Comparison of ENCODE assay signal across 8 mouse cellular contexts in genomic region chr11:69999666-70000065, GRCm38 (mm10). TPM values are rescaled to one million over a fixed set of nuclear protein-coding genes. Genes with fewer than 3 reads are reported as not detected.
DNase-seq lines count a peak whose midpoint lies in the region; ATAC-seq and TF ChIP-seq lines count a peak whose summit lies in the region.

No protein-coding gene starts in this region.

- intact Hi-C loops in left cerebral cortex, postnatal 36 days (cut with DNase I) = loop anchor here (2.0 kb wide), 1 partner anchor 15 kb away; the partner anchor contains the start of gene Acadvl

- TF ChIP-seq EP300 in lung, postnatal 0 days (IDR thresholded peaks at IDR 0.05) = no peak

- no peaks in the 10 kb centered on the region for H3K9me3 ChIP-seq in lung, postnatal 0 days (ENCODE audit: low read length)
- H3K9me3 ChIP-seq in limb, embryonic 12.5 days = no peaks in the 10 kb centered on the region
- H3K9me3 ChIP-seq in stomach, embryonic 14.5 days (ENCODE audit: control insufficient read depth, low read depth, low read length) = no peaks in the 10 kb centered on the region

- H3K9ac ChIP-seq in lung, postnatal 0 days (replicated peaks; ENCODE audit: low read depth) = no peak overlapping the region
- H3K9ac ChIP-seq in limb, embryonic 12.5 days (replicated peaks) = no peak overlapping the region
- no peak overlapping the region for H3K9ac ChIP-seq in stomach, embryonic 14.5 days (replicated peaks; ENCODE audit: low read depth, low read length)

- H3K36me3 ChIP-seq in lung, postnatal 0 days (ENCODE audit: insufficient read depth, low read length) = peaks cover 15% of the 10 kb centered on the region; the same call in 1 of the 2 replicates
- peaks cover 34% of the 10 kb centered on the region for H3K36me3 ChIP-seq in limb, embryonic 12.5 days
- H3K36me3 ChIP-seq in stomach, embryonic 14.5 days (ENCODE audit: control insufficient read depth, insufficient read depth, low read length) = peaks cover 26% of the 10 kb centered on the region

- WGBS in lung, postnatal 0 days = 71% methylated on average over 8 of the region's 8 CpGs
- WGBS in limb, embryonic 12.5 days = 70% methylated on average over 8 of the region's 8 CpGs
- WGBS in stomach, embryonic 14.5 days = 79% methylated on average over 8 of the region's 8 CpGs

- DNase-seq in CD4-positive, CD25-positive, alpha-beta regulatory T cell, adult 2 months (ENCODE audit: low read depth, low spot score) = peak; percentile 55
- no peak for DNase-seq in lung, postnatal 0 days (ENCODE audit: low spot score)
- DNase-seq in lung, postnatal 25 days (ENCODE audit: low spot score) = no peak
- DNase-seq in retina, embryonic 14.5 days (ENCODE audit: low spot score) = no peak
- no peak for DNase-seq in left cerebral cortex, postnatal 36 days (ENCODE audit: low spot score in 2 of 2)

- peaks cover 16% of the 10 kb centered on the region for H3K4me1 ChIP-seq in lung, postnatal 0 days (ENCODE audit: insufficient read depth, low read depth, low read length)
- H3K4me1 ChIP-seq in limb, embryonic 12.5 days (replicated peaks) = peaks cover 49% of the 10 kb centered on the region
- peaks cover 23% of the 10 kb centered on the region for H3K4me1 ChIP-seq in stomach, embryonic 14.5 days (ENCODE audit: control insufficient read depth, insufficient read depth, low read length)

- no peak for TF ChIP-seq CTCF in lung, postnatal 0 days (IDR thresholded peaks at IDR 0.05)

- peak overlapping the region; percentile 6; the same call in 1 of the 2 replicates for H3K27ac ChIP-seq in lung, postnatal 0 days (ENCODE audit: low read length)
- peak overlapping the region; percentile 97; the same call in 1 of the 2 replicates for H3K27ac ChIP-seq in limb, embryonic 12.5 days
- H3K27ac ChIP-seq in stomach, embryonic 14.5 days (ENCODE audit: low read length) = peak overlapping the region; percentile 97; the same call in 1 of the 2 replicates

- H3K4me3 ChIP-seq in lung, postnatal 0 days (ENCODE audit: low read depth, low read length) = no peak overlapping the region
- peak overlapping the region; percentile 77 for H3K4me3 ChIP-seq in limb, embryonic 12.5 days (replicated peaks)
- no peak overlapping the region for H3K4me3 ChIP-seq in stomach, embryonic 14.5 days (ENCODE audit: low read depth, low read length)

- ATAC-seq in CD4-positive, CD25-positive, alpha-beta regulatory T cell, adult 4 months = no peak
- no peak for ATAC-seq in lung, postnatal 0 days
- ATAC-seq in limb, embryonic 12.5 days (ENCODE audit: insufficient number of reproducible peaks, insufficient read depth, low FRiP score, low TSS enrichment, low read depth) = no peak
- ATAC-seq in stomach, embryonic 14.5 days (ENCODE audit: insufficient number of reproducible peaks, insufficient read depth, low FRiP score, low read depth) = no peak

- no peak overlapping the region for H3K4me2 ChIP-seq in lung, postnatal 0 days (replicated peaks; ENCODE audit: low read depth, low read length)
- H3K4me2 ChIP-seq in limb, embryonic 12.5 days = peak overlapping the region; percentile 93; the same call in 1 of the 2 replicates
- H3K4me2 ChIP-seq in stomach, embryonic 14.5 days (replicated peaks; ENCODE audit: low read depth, low read length) = peak overlapping the region; percentile 27; the same call in 1 of the 2 replicates

- no peaks in the 10 kb centered on the region for H3K27me3 ChIP-seq in lung, postnatal 0 days (replicated peaks; ENCODE audit: insufficient read depth, low read length)
- H3K27me3 ChIP-seq in limb, embryonic 12.5 days = no peaks in the 10 kb centered on the region
- H3K27me3 ChIP-seq in stomach, embryonic 14.5 days (ENCODE audit: control insufficient read depth, insufficient read depth, low read length) = no peaks in the 10 kb centered on the region

RNA-seq across cellular contexts. Expression of gene Dvl2, which starts 0.7 kb away (rescaled TPM):
- 1 to 10 TPM; 4.0 to 4.6 TPM for polyA plus RNA-seq in CD4-positive, CD25-positive, alpha-beta regulatory T cell, adult 4 months (2017; shearing (Covaris generic))
- 14.6 and 15.1 TPM in 2 replicates for polyA plus RNA-seq in lung, postnatal 0 days (2015; fragmentation: Nextera tagmentation; extraction: Ambion mirVana)
- polyA plus RNA-seq in limb, embryonic 12.5 days (2016; fragmentation: Nextera tagmentation; extraction: Ambion mirVana) = 69.4 and 69.5 TPM in 2 replicates
- 29.0 and 29.9 TPM in 2 replicates for polyA plus RNA-seq in stomach, embryonic 14.5 days (2014; fragmentation: Nextera tagmentation; extraction: Ambion mirVana)
- total RNA-seq in left cerebral cortex, postnatal 36 days (2021) = 10 to 100 TPM; 25.4 to 36.0 TPM

RNA-seq across cellular contexts. Expression of gene Phf23, which starts 4.1 kb away (rescaled TPM):
- polyA plus RNA-seq in CD4-positive, CD25-positive, alpha-beta regulatory T cell, adult 4 months (2017; shearing (Covaris generic)) = 10 to 100 TPM; 41.3 to 43.5 TPM
- 57.5 and 61.3 TPM in 2 replicates for polyA plus RNA-seq in lung, postnatal 0 days (2015; fragmentation: Nextera tagmentation; extraction: Ambion mirVana)
- polyA plus RNA-seq in limb, embryonic 12.5 days (2016; fragmentation: Nextera tagmentation; extraction: Ambion mirVana) = 102 and 108 TPM in 2 replicates
- polyA plus RNA-seq in stomach, embryonic 14.5 days (2014; fragmentation: Nextera tagmentation; extraction: Ambion mirVana) = 40.2 and 47.9 TPM in 2 replicates
- 10 to 100 TPM; 41.3 to 46.1 TPM for total RNA-seq in left cerebral cortex, postnatal 36 days (2021)

RNA-seq across cellular contexts. Expression of gene Gabarap, which starts 8.7 kb away (rescaled TPM):
- 100 to 1,000 TPM; 282 to 355 TPM for polyA plus RNA-seq in CD4-positive, CD25-positive, alpha-beta regulatory T cell, adult 4 months (2017; shearing (Covaris generic))
- 624 and 645 TPM in 2 replicates for polyA plus RNA-seq in lung, postnatal 0 days (2015; fragmentation: Nextera tagmentation; extraction: Ambion mirVana)
- 398 and 426 TPM in 2 replicates for polyA plus RNA-seq in limb, embryonic 12.5 days (2016; fragmentation: Nextera tagmentation; extraction: Ambion mirVana)
- polyA plus RNA-seq in stomach, embryonic 14.5 days (2014; fragmentation: Nextera tagmentation; extraction: Ambion mirVana) = 496 and 523 TPM in 2 replicates
- 100 to 1,000 TPM; 199 to 219 TPM for total RNA-seq in left cerebral cortex, postnatal 36 days (2021)

RNA-seq across cellular contexts. Expression of gene Acadvl, which starts 15.5 kb away (rescaled TPM):
- 100 to 1,000 TPM; 124 to 181 TPM for polyA plus RNA-seq in CD4-positive, CD25-positive, alpha-beta regulatory T cell, adult 4 months (2017; shearing (Covaris generic))
- 92.0 and 95.2 TPM in 2 replicates for polyA plus RNA-seq in lung, postnatal 0 days (2015; fragmentation: Nextera tagmentation; extraction: Ambion mirVana)
- polyA plus RNA-seq in limb, embryonic 12.5 days (2016; fragmentation: Nextera tagmentation; extraction: Ambion mirVana) = 65.9 and 67.1 TPM in 2 replicates
- 61.3 and 62.7 TPM in 2 replicates for polyA plus RNA-seq in stomach, embryonic 14.5 days (2014; fragmentation: Nextera tagmentation; extraction: Ambion mirVana)
- 10 to 100 TPM; 54.3 to 58.5 TPM for total RNA-seq in left cerebral cortex, postnatal 36 days (2021)

RNA-seq across cellular contexts. Expression of gene Dlg4, which starts 17.1 kb away (rescaled TPM):
- polyA plus RNA-seq in CD4-positive, CD25-positive, alpha-beta regulatory T cell, adult 4 months (2017; shearing (Covaris generic)) = 10 to 100 TPM in 1 of 2 experiments, 1 to 10 TPM in 1; 9.4 to 17.1 TPM
- polyA plus RNA-seq in lung, postnatal 0 days (2015; fragmentation: Nextera tagmentation; extraction: Ambion mirVana) = 2.0 and 2.1 TPM in 2 replicates
- polyA plus RNA-seq in limb, embryonic 12.5 days (2016; fragmentation: Nextera tagmentation; extraction: Ambion mirVana) = 10.6 and 13.6 TPM in 2 replicates
- 12.4 and 13.8 TPM in 2 replicates for polyA plus RNA-seq in stomach, embryonic 14.5 days (2014; fragmentation: Nextera tagmentation; extraction: Ambion mirVana)
- total RNA-seq in left cerebral cortex, postnatal 36 days (2021) = 100 to 1,000 TPM; 867 to 894 TPM

Comparison
In these comparisons a context has a peak if more than half of its experiments do, and no peak if none do; other contexts are left out.
1. H3K27ac ChIP-seq: peak in every context shown above with its lines; median percentile 97 in limb, embryonic 12.5 days; 97 in stomach, embryonic 14.5 days; 6 in lung, postnatal 0 days.